8 mouse cellular contexts compared by ENCODE assay signal in genomic region chr7:4739544-4740275, GRCm38 (mm10). TPM values are rescaled to one million over a fixed set of nuclear protein-coding genes. Genes with fewer than 3 reads are reported as not detected.
DNase-seq lines count a peak whose midpoint lies in the region; ATAC-seq and TF ChIP-seq lines count a peak whose summit lies in the region.

Gene Kmt5c, plus strand, starts transcription at chr7:4740115.

- peak within 1 kb of the TSS; percentile 82 for H3K4me2 ChIP-seq in embryonic facial prominence, embryonic 13.5 days
- peak within 1 kb of the TSS; percentile 89 for H3K4me2 ChIP-seq in limb, embryonic 12.5 days
- H3K4me2 ChIP-seq in midbrain, embryonic 15.5 days: peak within 1 kb of the TSS; percentile 84

- peaks cover 27% of the 10 kb centered on the region for H3K36me3 ChIP-seq in embryonic facial prominence, embryonic 13.5 days
- no peaks in the 10 kb centered on the region; the same call in 1 of the 2 replicates for H3K36me3 ChIP-seq in kidney, adult 2 months (ENCODE audit: control insufficient read depth, insufficient read depth, low read length)
- H3K36me3 ChIP-seq in limb, embryonic 12.5 days: peaks cover 30% of the 10 kb centered on the region
- no peaks in the 10 kb centered on the region for H3K36me3 ChIP-seq in midbrain, embryonic 15.5 days (replicated peaks)
- no peaks in the 10 kb centered on the region; the same call in 1 of the 2 replicates for H3K36me3 ChIP-seq in spleen, adult 2 months (ENCODE audit: control insufficient read depth, insufficient read depth, low read length)

- H3K9ac ChIP-seq in embryonic facial prominence, embryonic 13.5 days: peak within 1 kb of the TSS; percentile 89
- peak within 1 kb of the TSS; percentile 87 for H3K9ac ChIP-seq in limb, embryonic 12.5 days (replicated peaks)
- H3K9ac ChIP-seq in midbrain, embryonic 15.5 days: peak within 1 kb of the TSS; percentile 78

- under 1% methylated on average over 38 of the region's 44 CpGs for WGBS in embryonic facial prominence, embryonic 13.5 days
- under 1% methylated on average over 39 of the region's 44 CpGs for WGBS in kidney, adult 2 months
- under 1% methylated on average over 35 of the region's 44 CpGs for WGBS in limb, embryonic 12.5 days
- under 1% methylated on average over 40 of the region's 44 CpGs for WGBS in midbrain, embryonic 15.5 days
- WGBS in spleen, adult 2 months: under 1% methylated on average over 39 of the region's 44 CpGs

- ATAC-seq in embryonic facial prominence, embryonic 13.5 days (ENCODE audit: insufficient number of reproducible peaks, insufficient read depth, low FRiP score, low TSS enrichment, low read depth): peak; percentile 99
- ATAC-seq in limb, embryonic 12.5 days (ENCODE audit: insufficient number of reproducible peaks, insufficient read depth, low FRiP score, low TSS enrichment, low read depth): peak; percentile 99
- ATAC-seq in midbrain, embryonic 15.5 days (replicated peaks): peak; percentile 98

- H3K27me3 ChIP-seq in embryonic facial prominence, embryonic 13.5 days: no peaks in the 10 kb centered on the region
- no peaks in the 10 kb centered on the region for H3K27me3 ChIP-seq in kidney, adult 2 months (replicated peaks; ENCODE audit: control insufficient read depth, insufficient read depth, low read length)
- no peaks in the 10 kb centered on the region for H3K27me3 ChIP-seq in limb, embryonic 12.5 days
- H3K27me3 ChIP-seq in midbrain, embryonic 15.5 days (replicated peaks): no peaks in the 10 kb centered on the region
- no peaks in the 10 kb centered on the region for H3K27me3 ChIP-seq in spleen, adult 2 months (ENCODE audit: control insufficient read depth, insufficient read depth, low read length)

- H3K4me1 ChIP-seq in embryonic facial prominence, embryonic 13.5 days: peaks cover 24% of the 10 kb centered on the region
- peaks cover 8% of the 10 kb centered on the region; the same call in 1 of the 2 replicates for H3K4me1 ChIP-seq in kidney, adult 2 months (ENCODE audit: control insufficient read depth, insufficient read depth, low read length)
- peaks cover 21% of the 10 kb centered on the region for H3K4me1 ChIP-seq in limb, embryonic 12.5 days (replicated peaks)
- peaks cover 37% of the 10 kb centered on the region for H3K4me1 ChIP-seq in midbrain, embryonic 15.5 days
- H3K4me1 ChIP-seq in spleen, adult 2 months (ENCODE audit: control insufficient read depth, insufficient read depth, insufficient read length): peaks cover 7% of the 10 kb centered on the region; the same call in 1 of the 2 replicates

- no peaks in the 10 kb centered on the region for H3K9me3 ChIP-seq in embryonic facial prominence, embryonic 13.5 days
- H3K9me3 ChIP-seq in limb, embryonic 12.5 days: no peaks in the 10 kb centered on the region
- H3K9me3 ChIP-seq in midbrain, embryonic 15.5 days: no peaks in the 10 kb centered on the region

- peak within 1 kb of the TSS; percentile 92 for H3K27ac ChIP-seq in embryonic facial prominence, embryonic 13.5 days
- H3K27ac ChIP-seq in kidney, adult 2 months (ENCODE audit: insufficient read depth, low read depth, low read length): peak within 1 kb of the TSS; percentile 95
- peak within 1 kb of the TSS; percentile 91 for H3K27ac ChIP-seq in limb, embryonic 12.5 days
- H3K27ac ChIP-seq in midbrain, embryonic 15.5 days: peak within 1 kb of the TSS; percentile 94
- H3K27ac ChIP-seq in spleen, adult 2 months (ENCODE audit: insufficient read depth, low read length): peak within 1 kb of the TSS; percentile 84

- peak; percentile 94 for TF ChIP-seq POLR2A in kidney, adult 2 months (IDR thresholded peaks at IDR 0.05; ENCODE audit: low read depth, low read length)
- TF ChIP-seq POLR2A in spleen, adult 2 months (IDR thresholded peaks at IDR 0.05; ENCODE audit: low read depth, low read length): peak; percentile 88

- no peak; the same call in 1 of the 2 replicates for TF ChIP-seq CTCF in kidney, adult 2 months (conservative IDR thresholded peaks at IDR 0.05; ENCODE audit: insufficient read depth, insufficient read length, low read depth, low read length)
- no peak for TF ChIP-seq CTCF in spleen, adult 2 months (IDR thresholded peaks at IDR 0.05; ENCODE audit: extremely low read depth, insufficient read depth, insufficient read length, insufficient replicate concordance)

- DNase-seq in 3134 (ENCODE audit: extremely low read depth, insufficient read length, low spot score): peak; percentile 92
- DNase-seq in adrenal gland, postnatal 36 days: peak; percentile 96 to 97
- peak; percentile 99 to 100 for DNase-seq in heart, adult 18-20 months
- peak; percentile 100 for DNase-seq in kidney, adult 2 months
- peak; percentile 97 to 100 for DNase-seq in spleen, adult 2 months (ENCODE audit: low read depth in 1 of 2, low spot score in 2 of 2)

- peak within 1 kb of the TSS; percentile 75 for H3K4me3 ChIP-seq in embryonic facial prominence, embryonic 13.5 days
- H3K4me3 ChIP-seq in kidney, adult 2 months (ENCODE audit: insufficient read depth, low read depth, low read length): peak within 1 kb of the TSS; percentile 90
- peak within 1 kb of the TSS; percentile 72 for H3K4me3 ChIP-seq in limb, embryonic 12.5 days (replicated peaks)
- H3K4me3 ChIP-seq in midbrain, embryonic 15.5 days: peak within 1 kb of the TSS; percentile 69
- peak within 1 kb of the TSS; percentile 90 for H3K4me3 ChIP-seq in spleen, adult 2 months (ENCODE audit: extremely low read depth, insufficient read depth, insufficient read length)

RNA-seq across cellular contexts. Expression of gene Kmt5c, which starts in this region (rescaled TPM):
- total RNA-seq in adrenal gland, postnatal 36 days (2021): 10 to 100 TPM; 30.5 to 34.6 TPM
- polyA plus RNA-seq in embryonic facial prominence, embryonic 13.5 days (2015; fragmentation: Nextera tagmentation; extraction: Ambion mirVana): 62.0 and 64.3 TPM in 2 replicates
- total RNA-seq in heart, adult 18-20 months (2021): 10 to 100 TPM in 1 of 2 experiments, 1 to 10 TPM in 1; 9.6 to 10.0 TPM
- polyA plus RNA-seq in kidney, adult 2 months (2012; rRNA removed): 83.2 and 101 TPM in 2 replicates
- polyA plus RNA-seq in limb, embryonic 12.5 days (2016; fragmentation: Nextera tagmentation; extraction: Ambion mirVana): 67.3 and 73.3 TPM in 2 replicates
- 75.3 and 77.2 TPM in 2 replicates for polyA plus RNA-seq in midbrain, embryonic 15.5 days (2015; fragmentation: Nextera tagmentation; extraction: Ambion mirVana)
- polyA plus RNA-seq in spleen, adult 2 months (2012; rRNA removed): 105 and 138 TPM in 2 replicates

Comparison
In these comparisons a context has a peak if more than half of its experiments do, and no peak if none do; other contexts are left out.
1. Peak in every context shown above with its lines: DNase-seq, ATAC-seq, H3K4me3 ChIP-seq and H3K27ac ChIP-seq.